Mouse (Mus musculus) spleen, adult 12 weeks (tissue): ENCODE results near the gene Dgkq.

Source experiments
- DNase-seq: peaks from one replicate; pipeline ENCODE4 v3.0.0; 2022; ENCODE audit warnings: low spot score

Dgkq gene

GRCm38 (mm10) chr5:108599923-108600322, 69.5 kb downstream of the Dgkq start:
- DNase-seq: no peak
